Mouse (Mus musculus): ENCODE data around the gene Itgb5. TPM values are rescaled to one million over a fixed set of nuclear protein-coding genes. Genes with fewer than 3 reads are reported as not detected.

Itgb5 gene
- polyA plus RNA-seq, 1 experiment from 2014 or later: 49.8 TPM

- Histone ChIP-seq H3K27me3 (no peaks in the 10 kb centered on the region), H3K27ac (no peak overlapping the region), H3K4me2 (no peak overlapping the region), H3K36me3 (peaks cover 9% of the 10 kb centered on the region; the same call in 1 of the 2 replicates), H3K9me3 (no peaks in the 10 kb centered on the region), H3K4me3 (no peak overlapping the region), H3K4me1 (peaks cover 31% of the 10 kb centered on the region), H3K9ac (no peak overlapping the region)
- 63% methylated on average over 17 of the region's 17 CpGs for WGBS
- no peak for ATAC-seq (ENCODE audit: borderline replicate concordance, extremely low read depth, low FRiP score, low TSS enrichment)
These were observed 118.5 kb downstream of the Itgb5 start for GRCm38 (mm10) chr16:33947664-33948571.

- Histone ChIP-seq H3K27ac (no peak overlapping the region), H3K4me3 (no peak overlapping the region), H3K9me3 (no peaks in the 10 kb centered on the region), H3K9ac (no peak overlapping the region), H3K36me3 (peaks cover 27% of the 10 kb centered on the region), H3K4me2 (no peak overlapping the region), H3K27me3 (no peaks in the 10 kb centered on the region), H3K4me1 (peaks cover 10% of the 10 kb centered on the region)
- 72% methylated on average over 6 of the region's 6 CpGs for WGBS
- ATAC-seq (ENCODE audit: borderline replicate concordance, extremely low read depth, low FRiP score, low TSS enrichment): no peak
These were observed 120.9 kb downstream of the Itgb5 start for GRCm38 (mm10) chr16:33950386-33950785.

GRCm38 (mm10) chr16:33950830-33951229 lies 121.4 kb downstream of the Itgb5 start:
- peaks cover 6% of the 10 kb centered on the region for H3K4me1 ChIP-seq
- no peak overlapping the region for H3K27ac ChIP-seq
- H3K4me2 ChIP-seq: no peak overlapping the region
- ATAC-seq (ENCODE audit: borderline replicate concordance, extremely low read depth, low FRiP score, low TSS enrichment): peak; percentile 63; the same call in 1 of the 2 replicates
- no peaks in the 10 kb centered on the region for H3K9me3 ChIP-seq
- H3K27me3 ChIP-seq: no peaks in the 10 kb centered on the region
- H3K36me3 ChIP-seq: peaks cover 31% of the 10 kb centered on the region
- WGBS: 24% methylated on average over 4 of the region's 4 CpGs
- no peak overlapping the region for H3K9ac ChIP-seq
- H3K4me3 ChIP-seq: no peak overlapping the region

GRCm38 (mm10) chr16:33953008-33953407 lies 123.5 kb downstream of the Itgb5 start:
- WGBS: 76% methylated on average over 4 of the region's 4 CpGs
- Histone ChIP-seq H3K36me3 (peaks cover 53% of the 10 kb centered on the region), H3K9ac (no peak overlapping the region), H3K27me3 (no peaks in the 10 kb centered on the region), H3K27ac (no peak overlapping the region), H3K4me3 (no peak overlapping the region), H3K4me1 (no peaks in the 10 kb centered on the region), H3K9me3 (no peaks in the 10 kb centered on the region), H3K4me2 (no peak overlapping the region)
- no peak for ATAC-seq (ENCODE audit: borderline replicate concordance, extremely low read depth, low FRiP score, low TSS enrichment)

GRCm38 (mm10) chr16:33954793-33955192 lies 125.3 kb downstream of the Itgb5 start:
- H3K9me3 ChIP-seq: no peaks in the 10 kb centered on the region
- ATAC-seq (ENCODE audit: borderline replicate concordance, extremely low read depth, low FRiP score, low TSS enrichment): no peak
- H3K36me3 ChIP-seq: peaks cover 62% of the 10 kb centered on the region
- 96% methylated on average over 1 of the region's 1 CpGs for WGBS
- H3K4me2 ChIP-seq: no peak overlapping the region
- no peaks in the 10 kb centered on the region for H3K27me3 ChIP-seq
- H3K4me3 ChIP-seq: no peak overlapping the region
- H3K9ac ChIP-seq: no peak overlapping the region
- no peak overlapping the region for H3K27ac ChIP-seq
- H3K4me1 ChIP-seq: no peaks in the 10 kb centered on the region

- H3K4me1 ChIP-seq: peaks cover 12% of the 10 kb centered on the region
- H3K9me3 ChIP-seq: no peaks in the 10 kb centered on the region
- no peak for ATAC-seq (ENCODE audit: borderline replicate concordance, extremely low read depth, low FRiP score, low TSS enrichment)
- 75% methylated on average over 6 of the region's 6 CpGs for WGBS
- no peak overlapping the region for H3K4me3 ChIP-seq
- H3K27me3 ChIP-seq: no peaks in the 10 kb centered on the region
- H3K4me2 ChIP-seq: no peak overlapping the region
- no peak overlapping the region for H3K9ac ChIP-seq
- no peak overlapping the region for H3K27ac ChIP-seq
- peaks cover 46% of the 10 kb centered on the region for H3K36me3 ChIP-seq
These were observed 134.0 kb downstream of the Itgb5 start for GRCm38 (mm10) chr16:33963509-33963908.

GRCm38 (mm10) chr16:33965878-33966537 lies 136.5 kb downstream of the Itgb5 start:
- no peak for ATAC-seq (ENCODE audit: borderline replicate concordance, extremely low read depth, low FRiP score, low TSS enrichment)
- Histone ChIP-seq H3K4me3 (peak overlapping the region; percentile 93), H3K9me3 (no peaks in the 10 kb centered on the region), H3K9ac (peak overlapping the region; percentile 85), H3K4me1 (peaks cover 12% of the 10 kb centered on the region), H3K27ac (peak overlapping the region; percentile 38), H3K4me2 (peak overlapping the region; percentile 64), H3K36me3 (peaks cover 22% of the 10 kb centered on the region), H3K27me3 (no peaks in the 10 kb centered on the region)
- 6% methylated on average over 15 of the region's 15 CpGs for WGBS

GRCm38 (mm10) chr16:33966538-33967282 lies 137.2 kb downstream of the Itgb5 start, which contains the start of gene Umps:
Umps (minus strand) TSS chr16:33967038.
- Histone ChIP-seq H3K9me3 (no peaks in the 10 kb centered on the region), H3K9ac (peak within 1 kb of the TSS; percentile 85), H3K27me3 (no peaks in the 10 kb centered on the region), H3K4me3 (peak within 1 kb of the TSS; percentile 93), H3K4me2 (peak within 1 kb of the TSS; percentile 64), H3K27ac (peak within 1 kb of the TSS; percentile 38), H3K36me3 (peaks cover 15% of the 10 kb centered on the region), H3K4me1 (peaks cover 12% of the 10 kb centered on the region)
- WGBS: under 1% methylated on average over 44 of the region's 44 CpGs
- ATAC-seq (ENCODE audit: borderline replicate concordance, extremely low read depth, low FRiP score, low TSS enrichment): peak; percentile 91

- Histone ChIP-seq H3K27me3 (no peaks in the 10 kb centered on the region), H3K36me3 (peaks cover 11% of the 10 kb centered on the region; the same call in 1 of the 2 replicates), H3K27ac (peak overlapping the region; percentile 38), H3K4me2 (peak overlapping the region; percentile 64), H3K4me1 (peaks cover 12% of the 10 kb centered on the region), H3K4me3 (peak overlapping the region; percentile 93), H3K9ac (peak overlapping the region; percentile 85), H3K9me3 (no peaks in the 10 kb centered on the region)
- no peak for ATAC-seq (ENCODE audit: borderline replicate concordance, extremely low read depth, low FRiP score, low TSS enrichment)
- 50% methylated on average over 2 of the region's 2 CpGs for WGBS
These were observed 137.8 kb downstream of the Itgb5 start for GRCm38 (mm10) chr16:33967283-33967640.

- Histone ChIP-seq H3K36me3 (no peaks in the 10 kb centered on the region), H3K27me3 (no peaks in the 10 kb centered on the region), H3K9me3 (no peaks in the 10 kb centered on the region), H3K4me3 (no peak overlapping the region), H3K27ac (no peak overlapping the region), H3K4me2 (no peak overlapping the region), H3K4me1 (no peaks in the 10 kb centered on the region; the same call in 1 of the 2 replicates), H3K9ac (no peak overlapping the region)
- ATAC-seq (ENCODE audit: borderline replicate concordance, extremely low read depth, low FRiP score, low TSS enrichment): no peak
- WGBS: 58% methylated on average over 2 of the region's 2 CpGs
These were observed 150.4 kb downstream of the Itgb5 start for GRCm38 (mm10) chr16:33979855-33980254.

GRCm38 (mm10) chr16:33983712-33984111 lies 154.2 kb downstream of the Itgb5 start:
- H3K27ac ChIP-seq: no peak overlapping the region
- H3K27me3 ChIP-seq: no peaks in the 10 kb centered on the region
- H3K9ac ChIP-seq: no peak overlapping the region
- no peaks in the 10 kb centered on the region for H3K36me3 ChIP-seq
- no peaks in the 10 kb centered on the region for H3K9me3 ChIP-seq
- 96% methylated on average over 6 of the region's 6 CpGs for WGBS
- ATAC-seq (ENCODE audit: borderline replicate concordance, extremely low read depth, low FRiP score, low TSS enrichment): no peak
- no peak overlapping the region for H3K4me2 ChIP-seq
- no peaks in the 10 kb centered on the region; the same call in 1 of the 2 replicates for H3K4me1 ChIP-seq
- H3K4me3 ChIP-seq: no peak overlapping the region

All from lung, embryonic 15.5 days (tissue).